Mouse (Mus musculus): ENCODE measurements at regions not wholly inside any gene's neighbourhood (a gene's known extent, or its start where the extent isn't known, plus 50 kb on each side); places are given as distances from the start of the nearest gene placed in this dataset.

- TF ChIP-seq POLR2A (IDR thresholded peaks at IDR 0.05; ENCODE audit: control insufficient read depth, low read depth, low read length): no peak
- no peak for TF ChIP-seq CTCF (IDR thresholded peaks at IDR 0.05; ENCODE audit: control insufficient read depth, insufficient read depth, insufficient replicate concordance, low read depth, low read length)
These were observed 100.0 kb upstream of the Nckap5 start for GRCm38 (mm10) chr1:126930611-126931010.
